Mouse (Mus musculus): ENCODE measurements around the gene Scrt2. TPM values are rescaled to one million over a fixed set of nuclear protein-coding genes. Genes with fewer than 3 reads are reported as not detected.

Scrt2 gene
- total and polyA plus RNA-seq, 3 experiments: 0.05 TPM; not detected in 2

GRCm38 (mm10) chr2:152101761-152102160, 20.4 kb downstream of the Scrt2 start:
- Histone ChIP-seq H3K4me1 (ENCODE audit: insufficient read depth, low read depth, low read length) (peaks cover 8% of the 10 kb centered on the region), H3K9me3 (replicated peaks) (no peaks in the 10 kb centered on the region), H3K4me3 (ENCODE audit: low read depth, low read length) (no peak overlapping the region), H3K27me3 (ENCODE audit: insufficient read depth, low read length) (peaks cover 32% of the 10 kb centered on the region), H3K36me3 (replicated peaks) (no peaks in the 10 kb centered on the region)
- no peak for DNase-seq (ENCODE audit: low spot score)
- ATAC-seq (ENCODE audit: extremely low read depth, insufficient number of reproducible peaks, low FRiP score, poor library complexity, severe bottlenecking): no peak
- TF ChIP-seq CTCF (IDR thresholded peaks at IDR 0.05; ENCODE audit: low read depth, low read length) (no peak), GATA2 (IDR thresholded peaks at IDR 0.05; ENCODE audit: borderline replicate concordance, low read depth, low read length) (no peak), GATA1 (IDR thresholded peaks at IDR 0.05; ENCODE audit: borderline replicate concordance, low read length) (no peak), POLR2AphosphoS5 (IDR thresholded peaks at IDR 0.05; ENCODE audit: insufficient replicate concordance, low read depth, low read length) (no peak), TAL1 (conservative IDR thresholded peaks at IDR 0.05; ENCODE audit: low read depth, low read length) (no peak)

- TF ChIP-seq GATA1 (IDR thresholded peaks at IDR 0.05; ENCODE audit: borderline replicate concordance, low read length) (no peak), POLR2AphosphoS5 (IDR thresholded peaks at IDR 0.05; ENCODE audit: insufficient replicate concordance, low read depth, low read length) (no peak), CTCF (IDR thresholded peaks at IDR 0.05; ENCODE audit: low read depth, low read length) (no peak), GATA2 (IDR thresholded peaks at IDR 0.05; ENCODE audit: borderline replicate concordance, low read depth, low read length) (no peak), TAL1 (conservative IDR thresholded peaks at IDR 0.05; ENCODE audit: low read depth, low read length) (no peak)
- Histone ChIP-seq H3K4me1 (ENCODE audit: insufficient read depth, low read depth, low read length) (peaks cover 8% of the 10 kb centered on the region), H3K4me3 (ENCODE audit: low read depth, low read length) (no peak overlapping the region), H3K27me3 (ENCODE audit: insufficient read depth, low read length) (peaks cover 32% of the 10 kb centered on the region), H3K9me3 (replicated peaks) (no peaks in the 10 kb centered on the region), H3K36me3 (replicated peaks) (no peaks in the 10 kb centered on the region)
- DNase-seq (ENCODE audit: low spot score) (no peak), ATAC-seq (ENCODE audit: extremely low read depth, insufficient number of reproducible peaks, low FRiP score, poor library complexity, severe bottlenecking) (no peak)
These were observed 21.0 kb downstream of the Scrt2 start for GRCm38 (mm10) chr2:152102369-152102768.

DNA sequence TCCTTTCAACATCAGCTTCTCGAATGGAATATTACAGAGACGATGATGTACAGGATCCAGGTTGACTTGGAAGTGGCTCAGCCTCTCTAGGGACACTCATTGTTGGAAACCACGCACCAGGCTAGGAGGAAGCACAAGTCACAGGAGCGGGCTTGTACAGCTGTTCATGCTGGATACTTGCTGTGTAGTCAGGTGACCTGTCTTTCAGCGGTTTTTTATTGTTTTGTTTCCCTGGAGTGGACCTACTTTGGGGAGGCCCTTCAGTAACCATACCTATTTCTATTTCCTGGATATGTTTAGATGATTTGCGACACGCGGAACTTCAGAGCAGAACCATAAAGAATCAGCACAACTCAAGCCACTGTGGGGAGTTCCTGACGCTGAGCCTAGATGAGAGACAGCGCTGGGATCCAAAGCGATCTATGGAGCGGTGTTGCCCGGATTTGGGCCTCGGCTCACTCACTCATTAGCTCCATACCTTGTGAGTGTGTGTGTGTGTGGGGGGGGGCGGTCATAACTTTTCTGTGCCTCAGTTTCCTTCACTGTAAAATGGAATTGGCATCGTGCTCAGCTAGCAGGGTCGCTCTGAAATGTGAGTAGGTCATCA, 23.5 kb downstream of the Scrt2 start:
- Histone ChIP-seq H3K9me3 (replicated peaks) (no peaks in the 10 kb centered on the region), H3K4me3 (ENCODE audit: low read depth, low read length) (peak overlapping the region; percentile 68; the same call in 1 of the 2 replicates), H3K27me3 (ENCODE audit: insufficient read depth, low read length) (peaks cover 25% of the 10 kb centered on the region), H3K4me1 (ENCODE audit: insufficient read depth, low read depth, low read length) (peaks cover 8% of the 10 kb centered on the region), H3K36me3 (replicated peaks) (peaks cover 11% of the 10 kb centered on the region)
- DNase-seq (ENCODE audit: low spot score) (no peak), ATAC-seq (ENCODE audit: extremely low read depth, insufficient number of reproducible peaks, low FRiP score, poor library complexity, severe bottlenecking) (no peak)
- no peak for TF ChIP-seq CTCF (IDR thresholded peaks at IDR 0.05; ENCODE audit: low read depth, low read length)
- TF ChIP-seq TAL1 (conservative IDR thresholded peaks at IDR 0.05; ENCODE audit: low read depth, low read length): no peak
- TF ChIP-seq GATA1 (IDR thresholded peaks at IDR 0.05; ENCODE audit: borderline replicate concordance, low read length): no peak
- TF ChIP-seq GATA2 (IDR thresholded peaks at IDR 0.05; ENCODE audit: borderline replicate concordance, low read depth, low read length): no peak
- TF ChIP-seq POLR2AphosphoS5 (IDR thresholded peaks at IDR 0.05; ENCODE audit: insufficient replicate concordance, low read depth, low read length): no peak

GRCm38 (mm10) chr2:152105318-152106224, 24.2 kb downstream of the Scrt2 start, which contains the start of gene Srxn1:
Gene Srxn1 (plus strand): TSS chr2:152105516.
- Histone ChIP-seq H3K36me3 (replicated peaks) (peaks cover 11% of the 10 kb centered on the region), H3K4me1 (ENCODE audit: insufficient read depth, low read depth, low read length) (peaks cover 8% of the 10 kb centered on the region), H3K9me3 (replicated peaks) (no peaks in the 10 kb centered on the region), H3K4me3 (ENCODE audit: low read depth, low read length) (peak within 1 kb of the TSS; percentile 68), H3K27me3 (ENCODE audit: insufficient read depth, low read length) (peaks cover 25% of the 10 kb centered on the region)
- peak; percentile 80 for ATAC-seq (ENCODE audit: extremely low read depth, insufficient number of reproducible peaks, low FRiP score, poor library complexity, severe bottlenecking)
- TF ChIP-seq GATA2 (IDR thresholded peaks at IDR 0.05; ENCODE audit: borderline replicate concordance, low read depth, low read length) (no peak), GATA1 (IDR thresholded peaks at IDR 0.05; ENCODE audit: borderline replicate concordance, low read length) (no peak), CTCF (IDR thresholded peaks at IDR 0.05; ENCODE audit: low read depth, low read length) (no peak), TAL1 (conservative IDR thresholded peaks at IDR 0.05; ENCODE audit: low read depth, low read length) (no peak), POLR2AphosphoS5 (IDR thresholded peaks at IDR 0.05; ENCODE audit: insufficient replicate concordance, low read depth, low read length) (no peak)
- DNase-seq (ENCODE audit: low spot score): peak; percentile 74

- peaks cover 25% of the 10 kb centered on the region for H3K27me3 ChIP-seq (ENCODE audit: insufficient read depth, low read length)
- no peak overlapping the region for H3K4me3 ChIP-seq (ENCODE audit: low read depth, low read length)
- ATAC-seq (ENCODE audit: extremely low read depth, insufficient number of reproducible peaks, low FRiP score, poor library complexity, severe bottlenecking) (no peak), DNase-seq (ENCODE audit: low spot score) (no peak)
- no peaks in the 10 kb centered on the region for H3K9me3 ChIP-seq (replicated peaks)
- H3K36me3 ChIP-seq (replicated peaks): peaks cover 11% of the 10 kb centered on the region
- TF ChIP-seq CTCF (IDR thresholded peaks at IDR 0.05; ENCODE audit: low read depth, low read length): no peak
- no peak for TF ChIP-seq GATA1 (IDR thresholded peaks at IDR 0.05; ENCODE audit: borderline replicate concordance, low read length)
- TF ChIP-seq POLR2AphosphoS5 (IDR thresholded peaks at IDR 0.05; ENCODE audit: insufficient replicate concordance, low read depth, low read length): no peak
- no peak for TF ChIP-seq TAL1 (conservative IDR thresholded peaks at IDR 0.05; ENCODE audit: low read depth, low read length)
- no peak for TF ChIP-seq GATA2 (IDR thresholded peaks at IDR 0.05; ENCODE audit: borderline replicate concordance, low read depth, low read length)
- H3K4me1 ChIP-seq (ENCODE audit: insufficient read depth, low read depth, low read length): peaks cover 8% of the 10 kb centered on the region
These were observed 24.9 kb downstream of the Scrt2 start for GRCm38 (mm10) chr2:152106225-152106595.

DNA sequence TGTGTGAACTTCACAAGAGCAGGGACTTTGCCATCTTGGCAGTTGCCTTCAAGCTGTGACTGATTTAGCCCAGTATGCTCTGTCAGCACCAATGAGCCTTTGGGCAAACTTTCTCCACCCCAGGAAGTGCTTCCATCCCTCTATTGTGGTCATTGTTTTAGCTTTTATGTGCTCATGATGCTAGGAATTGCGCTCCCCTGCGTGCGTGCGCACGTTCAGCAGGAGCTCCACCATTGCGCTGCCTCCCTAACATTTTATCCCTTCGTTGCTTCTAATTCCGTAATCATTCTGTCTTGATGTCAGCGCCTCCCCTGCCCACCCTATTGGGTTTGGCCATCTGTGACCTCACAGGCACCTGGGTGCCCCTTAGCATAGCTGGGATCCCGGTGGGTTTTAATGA, 25.3 kb downstream of the Scrt2 start:
- Histone ChIP-seq H3K4me1 (ENCODE audit: insufficient read depth, low read depth, low read length) (peaks cover 8% of the 10 kb centered on the region), H3K4me3 (ENCODE audit: low read depth, low read length) (no peak overlapping the region), H3K36me3 (replicated peaks) (peaks cover 11% of the 10 kb centered on the region), H3K27me3 (ENCODE audit: insufficient read depth, low read length) (peaks cover 23% of the 10 kb centered on the region), H3K9me3 (replicated peaks) (no peaks in the 10 kb centered on the region)
- DNase-seq (ENCODE audit: low spot score) (no peak), ATAC-seq (ENCODE audit: extremely low read depth, insufficient number of reproducible peaks, low FRiP score, poor library complexity, severe bottlenecking) (no peak)
- TF ChIP-seq TAL1 (conservative IDR thresholded peaks at IDR 0.05; ENCODE audit: low read depth, low read length): no peak
- TF ChIP-seq GATA1 (IDR thresholded peaks at IDR 0.05; ENCODE audit: borderline replicate concordance, low read length): no peak
- TF ChIP-seq GATA2 (IDR thresholded peaks at IDR 0.05; ENCODE audit: borderline replicate concordance, low read depth, low read length): no peak
- TF ChIP-seq CTCF (IDR thresholded peaks at IDR 0.05; ENCODE audit: low read depth, low read length): no peak
- no peak for TF ChIP-seq POLR2AphosphoS5 (IDR thresholded peaks at IDR 0.05; ENCODE audit: insufficient replicate concordance, low read depth, low read length)
